Mouse (Mus musculus): ENCODE measurements around the gene Bnipl.
"Not testable (repeated sequence)": the region's sequence is repeated elsewhere in the genome, so short reads cannot be mapped to it uniquely, and the experiment has no call there.

The Bnipl gene

DNA sequence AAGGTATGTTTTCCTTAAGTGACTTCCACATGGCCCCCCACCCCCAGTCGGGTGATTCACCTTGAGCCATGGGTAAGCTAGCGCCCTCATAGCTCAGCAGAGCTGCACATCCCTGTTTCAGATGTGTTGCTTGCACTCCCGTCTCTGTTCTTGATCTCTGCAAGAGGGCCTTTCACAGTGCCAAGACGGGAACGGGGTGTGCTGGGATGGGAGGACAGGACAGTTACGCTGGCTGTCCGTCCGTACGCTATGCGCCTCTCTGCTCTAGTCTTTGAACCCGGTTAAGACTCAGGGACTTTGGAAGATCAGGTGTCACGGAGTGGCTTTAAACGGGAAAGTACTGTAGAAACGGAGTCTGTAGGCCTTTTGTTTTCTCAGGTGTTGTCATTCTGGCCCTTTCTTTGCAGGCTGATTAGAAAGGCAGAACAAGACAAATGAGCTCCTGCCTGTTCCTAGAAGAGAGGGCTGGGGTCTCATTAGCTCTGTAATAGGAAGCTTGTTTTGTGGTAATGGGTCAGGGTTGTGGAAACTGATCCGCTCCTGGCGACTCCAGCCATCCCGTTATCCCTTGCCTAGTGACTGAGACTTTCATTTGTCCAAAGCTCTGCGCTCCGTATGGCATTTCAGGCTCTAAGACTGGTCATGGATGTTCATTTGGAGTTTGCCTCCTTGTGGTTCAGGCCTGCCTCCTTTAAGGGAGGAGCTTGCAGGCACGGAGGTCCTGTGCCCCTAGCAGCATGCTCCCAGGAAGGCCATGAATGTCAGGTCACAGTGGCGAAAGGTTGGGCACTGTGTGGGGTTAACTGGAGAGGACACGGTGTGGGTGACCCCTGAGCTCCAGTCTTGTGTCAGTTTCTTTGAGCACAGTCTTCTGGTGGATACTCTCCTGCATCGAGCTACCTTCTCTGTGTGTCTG lies 15.3 kb downstream of the Bnipl start:
- no peak for DNase-seq

- DNase-seq, result no peak
Measured at GRCm38 (mm10) chr3:95233303-95233980, 17.6 kb downstream of the Bnipl start.

- no peak for DNase-seq
Measured at GRCm38 (mm10) chr3:95232771-95233170, 18.2 kb downstream of the Bnipl start.

GRCm38 (mm10) chr3:95231298-95232221 lies 19.4 kb downstream of the Bnipl start, which contains the start of gene Mllt11:
Gene Mllt11 (minus strand): TSS chr3:95232171.
- no peak for DNase-seq

DNA sequence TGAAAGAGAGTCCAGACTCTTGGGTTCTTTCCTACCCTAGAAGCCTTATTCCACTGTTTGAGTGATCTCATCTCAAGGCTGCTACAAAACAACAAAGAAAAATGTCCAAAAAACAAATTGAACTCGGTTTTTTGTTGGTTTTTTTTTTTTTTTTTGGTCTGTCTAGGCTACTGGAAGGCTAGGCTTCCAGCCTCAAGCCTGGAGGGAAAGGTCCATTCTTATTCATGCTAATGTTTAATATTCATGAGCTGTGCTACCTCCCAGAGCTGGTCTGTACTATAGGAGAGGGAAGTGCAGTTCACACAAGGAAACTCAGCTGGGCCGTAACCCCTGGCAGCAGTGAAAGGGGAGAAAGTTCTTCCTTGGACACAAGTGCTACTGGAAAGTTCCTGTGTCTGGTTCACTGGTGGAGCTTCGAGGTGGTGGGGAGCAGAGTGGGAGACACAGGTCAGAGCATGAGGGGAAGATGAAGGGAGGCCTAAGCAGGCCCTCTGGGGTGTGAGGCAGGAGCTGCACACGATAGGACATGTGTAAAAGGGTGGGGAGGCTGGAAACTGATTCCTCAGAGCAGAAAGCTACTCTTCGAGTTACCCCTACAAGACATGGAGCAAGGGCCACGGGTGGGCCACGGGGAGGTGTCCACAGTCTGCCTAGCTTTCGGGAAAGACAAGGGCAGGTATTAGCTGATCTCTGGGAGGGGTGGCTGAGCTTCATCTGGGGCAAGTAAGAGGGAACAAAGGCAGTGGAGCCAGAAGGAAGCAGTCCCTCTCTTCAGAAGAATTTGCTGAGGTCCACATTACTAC lies 20.3 kb downstream of the Bnipl start:
- no peak for DNase-seq

- DNase-seq, result peak; percentile 39 to 56
Measured at GRCm38 (mm10) chr3:95229781-95230494, 21.1 kb downstream of the Bnipl start.

DNA sequence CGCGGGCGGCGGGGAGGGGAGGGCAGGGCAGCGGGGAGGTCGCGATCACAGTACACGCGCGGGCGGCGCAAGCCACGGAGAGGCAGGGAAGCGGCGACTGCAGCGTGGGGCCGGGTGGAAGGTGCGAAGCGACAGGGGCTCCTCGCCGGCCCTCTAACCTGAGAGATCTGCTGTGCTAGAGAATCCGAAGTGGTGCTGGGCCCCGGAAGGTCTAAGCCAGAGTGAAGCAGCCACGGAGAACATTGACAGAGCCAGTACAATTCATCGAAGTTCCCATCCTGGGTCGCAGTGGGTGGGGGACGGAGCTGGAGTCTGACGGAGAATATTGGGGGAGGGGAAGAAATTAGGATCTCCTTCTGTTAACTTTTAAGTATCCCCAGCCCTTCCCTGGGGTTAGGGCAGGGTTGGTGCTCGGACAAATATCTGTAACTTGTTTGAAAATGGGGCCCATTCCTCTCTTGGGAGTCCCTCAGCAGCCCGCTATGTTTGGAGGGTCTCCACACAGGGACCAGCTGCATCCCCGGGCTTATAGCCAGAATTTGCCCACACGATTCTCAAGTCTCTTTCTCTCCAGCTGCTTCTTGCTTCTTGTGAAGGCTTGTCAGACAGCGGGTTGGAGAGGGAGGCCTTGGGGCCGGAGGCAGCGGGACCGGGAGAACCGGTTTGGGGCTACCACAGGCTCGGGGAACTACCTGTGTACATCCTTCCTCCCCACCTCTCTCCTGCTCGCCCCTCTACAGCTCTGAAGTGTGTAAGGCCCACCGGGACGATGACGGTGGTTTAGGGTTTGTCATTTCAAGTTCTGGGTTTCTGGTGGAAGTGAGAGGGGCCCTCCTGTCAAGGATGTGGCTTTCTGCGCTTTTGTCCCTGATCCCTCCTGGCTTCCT lies 21.9 kb downstream of the Bnipl start:
- peak; percentile 39 to 53 for DNase-seq

DNA sequence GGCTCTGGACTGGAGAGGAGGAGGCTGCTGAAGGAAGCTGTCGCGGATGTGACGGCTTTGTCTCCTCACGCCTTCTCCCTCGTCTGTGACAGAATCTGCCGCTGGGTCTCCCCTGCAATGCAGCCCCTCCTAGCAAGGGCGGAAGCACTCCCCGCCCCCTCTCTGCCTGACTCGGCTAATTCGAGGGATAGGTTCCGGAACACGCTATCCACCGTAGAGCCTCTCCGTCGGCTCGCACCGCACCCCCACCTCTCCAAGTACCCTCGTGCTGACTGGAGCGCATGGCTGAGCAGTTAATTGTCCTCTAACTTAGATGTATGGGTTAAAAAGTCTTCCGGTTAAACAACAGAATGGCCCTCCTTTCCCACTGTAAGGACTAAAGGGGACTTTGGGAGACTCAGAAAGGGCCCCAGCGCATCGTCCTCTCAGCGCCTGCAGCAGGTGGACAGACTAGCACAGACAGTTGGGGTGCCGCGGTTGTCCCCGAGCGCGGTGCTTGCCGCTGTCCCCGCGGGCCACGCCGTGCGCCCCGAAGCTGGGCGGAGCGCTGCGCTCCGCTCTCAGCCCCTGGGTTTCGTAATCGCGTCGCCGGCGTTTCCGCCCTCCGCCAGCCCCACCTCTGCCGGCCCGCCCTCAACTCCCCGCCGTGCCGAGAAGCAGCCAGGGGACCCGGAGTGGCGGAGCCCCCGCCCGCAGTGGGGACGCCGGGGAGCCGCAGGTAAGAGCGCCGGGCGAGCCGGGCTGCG lies 22.7 kb downstream of the Bnipl start, which contains the start of gene Cdc42se1:
Gene Cdc42se1, plus strand, starts transcription at position 585 of the 746 bp plus-strand sequence.
- DNase-seq, result peak; percentile 88 to 90

GRCm38 (mm10) chr3:95227214-95227613 lies 23.8 kb downstream of the Bnipl start:
- no peak for DNase-seq

GRCm38 (mm10) chr3:95224295-95224694 lies 26.7 kb downstream of the Bnipl start:
- no peak for DNase-seq

GRCm38 (mm10) chr3:95223041-95223440 lies 28.0 kb downstream of the Bnipl start:
- DNase-seq, result no peak

- no peak for DNase-seq
Measured at GRCm38 (mm10) chr3:95218466-95219137, 32.4 kb downstream of the Bnipl start.

DNA sequence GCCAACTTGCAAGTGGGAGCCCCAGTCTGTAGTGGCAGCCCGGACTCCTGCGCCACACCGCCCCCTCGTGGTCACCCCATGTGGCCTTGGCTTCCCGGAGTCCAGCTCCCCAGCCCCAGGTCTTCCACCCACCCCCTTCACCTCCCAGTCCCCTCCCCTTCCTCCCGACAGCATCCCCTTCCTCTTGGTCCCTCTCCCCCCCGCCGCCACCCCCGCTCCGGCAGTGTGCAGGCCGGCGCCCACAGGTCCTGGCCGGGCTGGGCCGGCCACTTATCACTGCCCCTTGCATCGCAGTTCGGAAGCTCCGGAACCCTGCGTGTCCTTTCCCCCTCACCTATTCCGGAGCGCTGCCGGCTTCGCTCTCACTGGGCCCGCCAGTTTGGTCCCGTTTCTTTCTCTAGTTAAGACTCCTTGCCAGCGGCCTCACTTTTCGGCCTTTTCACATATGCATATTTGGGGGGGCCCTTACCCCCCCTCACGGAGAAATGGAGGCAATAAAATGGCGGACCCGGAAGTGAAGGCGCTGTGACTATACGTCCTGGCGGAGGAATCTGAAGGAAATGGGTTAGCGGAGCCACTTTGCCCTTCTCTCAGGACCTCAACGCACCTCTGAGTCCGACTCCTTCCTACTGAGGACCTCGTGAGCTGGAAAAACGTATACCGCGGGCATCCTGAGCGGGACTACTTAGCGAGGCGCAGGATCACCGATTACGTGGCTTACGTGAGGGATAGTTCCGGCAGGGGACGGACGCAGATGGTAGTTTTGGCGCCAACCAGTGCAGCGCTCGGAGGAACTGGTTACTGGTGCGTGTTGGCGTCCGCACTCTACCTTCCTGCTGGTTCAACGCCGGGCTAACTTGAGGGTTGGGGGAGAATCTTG lies 33.5 kb downstream of the Bnipl start, which contains the start of gene Gabpb2:
Gene Gabpb2, minus strand, starts transcription at position 662 of the 880 bp plus-strand sequence.
- peak; percentile 93 to 96 for DNase-seq

- DNase-seq, result no peak
Measured at GRCm38 (mm10) chr3:95216655-95217254, 34.2 kb downstream of the Bnipl start.

DNA sequence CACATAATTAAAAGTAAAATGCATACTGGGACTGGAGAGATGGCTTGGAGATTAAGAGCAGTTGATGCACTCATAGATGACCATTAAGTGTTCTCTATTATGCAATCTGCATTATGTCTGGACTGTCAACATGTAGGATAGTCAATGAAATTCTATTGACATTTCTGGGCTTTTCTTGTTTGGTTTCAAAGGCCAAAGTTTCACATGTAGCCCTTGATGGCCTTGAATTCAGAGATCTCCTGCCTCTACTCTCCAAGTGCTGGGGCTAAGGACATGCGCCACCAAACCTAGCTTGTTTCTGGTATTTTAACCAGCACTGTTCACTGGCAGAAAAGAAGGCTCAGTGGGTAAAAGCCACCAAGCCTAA lies 37.4 kb downstream of the Bnipl start:
- DNase-seq, result no peak

DNA sequence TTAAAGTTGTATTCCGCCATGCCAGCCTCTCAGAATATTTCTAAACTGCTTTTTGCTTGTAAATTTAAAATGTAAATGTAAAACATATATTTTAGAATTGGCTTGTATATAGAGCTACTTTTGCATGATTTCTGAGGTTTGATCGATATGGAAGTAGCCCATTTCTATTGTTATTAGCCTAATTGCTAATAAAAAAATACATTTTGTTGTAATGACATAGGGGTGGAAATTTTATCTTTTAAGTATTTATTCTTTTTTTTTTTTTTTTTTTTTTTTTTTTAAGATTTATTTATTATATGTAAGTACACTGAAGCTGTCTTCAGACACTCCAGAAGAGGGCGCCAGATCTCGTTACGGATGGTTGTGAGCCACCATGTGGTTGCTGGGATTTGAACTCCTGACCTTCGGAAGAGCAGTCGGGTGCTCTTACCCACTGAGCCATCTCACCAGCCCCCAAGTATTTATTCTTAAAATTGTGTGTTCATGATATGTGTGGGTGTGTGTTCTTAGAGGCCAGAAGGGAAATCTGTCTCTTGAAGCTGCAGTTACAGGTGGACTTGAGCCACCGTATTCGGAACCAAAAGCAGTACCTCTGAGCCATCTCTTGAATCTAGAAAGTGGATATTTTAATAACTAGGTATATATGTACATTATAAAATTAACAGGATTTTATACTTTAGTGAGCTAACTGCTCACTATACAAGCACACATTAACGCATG lies 37.9 kb downstream of the Bnipl start:
- not testable (repeated sequence) for DNase-seq

GRCm38 (mm10) chr3:95210585-95210984 lies 40.4 kb downstream of the Bnipl start:
- no peak for DNase-seq

Data from cerebellum, adult 18-20 months (tissue).